Mouse (Mus musculus) cerebellum, adult 9-10 months (tissue): ENCODE measurements around the gene Tcta.
"Not testable (repeated sequence)": the region's sequence is repeated elsewhere in the genome, so short reads cannot be mapped to it uniquely, and the experiment has no call there.

Experiments
- DNase-seq: peaks from one replicate; pipeline ENCODE4 v3.0.0; 2022

Tcta gene

DNA sequence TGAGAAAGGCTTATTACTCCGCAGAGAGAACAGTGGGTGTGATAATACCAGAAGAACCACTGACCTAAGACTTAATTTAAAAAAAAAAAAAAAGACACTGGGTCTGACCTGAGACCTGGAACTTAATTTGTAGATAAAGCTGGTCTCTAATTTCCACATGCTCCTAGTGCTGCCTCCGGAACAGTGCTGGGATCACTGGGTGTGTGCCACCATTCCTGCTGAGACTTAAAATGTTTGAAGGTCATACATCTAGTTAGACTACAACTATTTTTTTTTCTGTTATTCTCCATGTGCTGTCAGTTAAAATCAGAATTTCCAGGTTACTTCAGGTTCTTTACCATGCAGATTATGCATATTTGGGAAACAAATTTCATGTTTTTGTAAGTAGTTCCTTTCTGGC is 2.2 kb upstream of the Tcta start:
- DNase-seq: peak; percentile 28

DNA sequence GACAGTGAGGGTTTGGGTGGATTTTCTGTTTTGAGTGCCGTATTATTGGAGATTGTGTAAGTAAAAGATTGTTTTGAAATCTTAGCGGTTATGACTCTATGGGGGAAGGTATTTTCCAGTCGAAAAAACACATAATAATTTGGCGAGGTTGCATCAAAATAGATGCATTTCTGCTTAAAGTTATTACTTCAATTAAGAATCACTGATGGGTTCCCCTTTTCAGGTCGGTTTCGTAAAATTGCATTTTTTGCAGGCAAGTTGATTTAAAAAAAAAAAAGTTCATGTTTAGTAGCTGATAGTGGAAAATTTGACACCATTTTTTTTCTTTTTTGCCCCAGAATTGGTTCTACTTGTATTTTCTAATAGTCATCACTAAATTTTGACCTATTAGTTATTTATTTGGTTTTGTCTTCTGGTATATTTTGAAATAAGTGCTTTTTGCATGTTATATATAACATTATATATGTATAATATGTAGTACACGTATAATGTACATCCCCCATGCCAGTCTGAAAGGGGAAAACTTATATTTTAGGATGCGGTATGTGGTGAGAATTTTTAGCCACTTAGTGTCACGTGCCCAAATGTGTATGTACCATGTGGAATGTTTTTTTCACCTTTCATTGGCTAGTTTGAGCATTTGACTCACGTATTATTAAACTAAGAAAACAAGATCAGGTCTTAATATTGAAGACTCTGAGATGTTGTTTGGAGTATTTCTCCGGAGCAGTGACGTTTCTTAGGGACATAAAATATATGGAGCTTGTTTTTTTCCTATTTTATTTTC is 1.3 kb upstream of the Tcta start:
- DNase-seq: peak; percentile 50

DNA sequence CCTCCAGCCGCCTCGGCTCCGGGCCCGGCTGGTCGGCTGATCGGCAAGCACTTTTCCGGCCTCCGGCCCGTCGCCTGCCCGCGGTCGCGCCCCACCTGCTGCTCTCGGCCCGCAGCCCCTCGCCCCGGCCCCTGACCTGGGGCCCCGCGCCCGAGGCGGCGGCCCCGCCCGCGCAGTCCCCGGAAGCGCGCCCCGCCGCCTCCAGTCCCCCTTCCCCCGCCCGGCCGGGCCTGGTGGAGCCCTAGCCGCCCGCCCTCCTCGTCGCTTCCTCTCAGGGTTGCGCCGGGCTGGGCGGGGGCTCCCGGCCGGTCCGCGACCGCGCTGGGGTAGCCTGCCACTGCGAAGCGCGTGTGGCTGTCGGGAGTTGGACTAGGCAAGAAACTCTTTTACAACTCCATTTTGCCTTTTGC is 616 bp upstream of the Tcta start:
- DNase-seq: no peak

DNA sequence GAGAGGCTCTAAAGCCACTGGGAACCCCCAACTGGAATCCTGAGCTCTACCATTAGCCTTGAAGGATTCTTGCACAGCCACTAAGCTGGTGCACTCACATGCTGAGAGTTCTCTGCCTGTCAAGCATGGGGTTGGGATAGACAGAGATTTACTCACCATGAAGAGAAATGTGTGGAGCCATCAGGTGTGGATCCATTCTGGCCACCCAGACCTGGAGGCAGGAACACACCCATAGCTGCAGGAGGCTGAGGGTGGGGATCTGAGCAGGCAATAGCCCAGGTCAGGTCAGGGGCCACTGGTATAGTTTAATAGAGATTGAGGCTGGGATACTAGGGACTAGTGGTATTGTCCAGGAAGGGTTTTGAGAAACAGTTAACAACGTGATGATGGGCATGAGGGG is 790 bp downstream of the Tcta start:
- DNase-seq: no peak

DNA sequence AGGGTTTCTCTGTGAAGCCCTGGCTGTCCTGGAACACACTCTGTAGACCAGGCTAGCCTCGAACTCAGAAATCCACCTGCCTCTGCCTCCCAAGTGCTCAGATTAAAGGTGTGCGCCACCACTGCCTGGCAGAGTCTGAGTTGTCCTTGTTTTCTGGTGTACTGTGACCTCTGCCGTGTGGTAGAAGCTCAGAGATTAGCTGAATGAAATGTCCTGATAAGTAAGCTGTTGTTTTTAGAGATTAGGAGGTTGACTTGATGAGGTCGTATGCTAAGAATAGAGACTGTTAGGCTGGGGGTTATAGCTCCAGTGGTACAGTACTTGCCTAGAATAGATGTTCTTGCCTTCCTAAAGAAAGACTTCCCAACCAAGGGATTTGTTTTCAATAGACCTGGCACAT is 1.2 kb downstream of the Tcta start:
- no peak for DNase-seq

DNA sequence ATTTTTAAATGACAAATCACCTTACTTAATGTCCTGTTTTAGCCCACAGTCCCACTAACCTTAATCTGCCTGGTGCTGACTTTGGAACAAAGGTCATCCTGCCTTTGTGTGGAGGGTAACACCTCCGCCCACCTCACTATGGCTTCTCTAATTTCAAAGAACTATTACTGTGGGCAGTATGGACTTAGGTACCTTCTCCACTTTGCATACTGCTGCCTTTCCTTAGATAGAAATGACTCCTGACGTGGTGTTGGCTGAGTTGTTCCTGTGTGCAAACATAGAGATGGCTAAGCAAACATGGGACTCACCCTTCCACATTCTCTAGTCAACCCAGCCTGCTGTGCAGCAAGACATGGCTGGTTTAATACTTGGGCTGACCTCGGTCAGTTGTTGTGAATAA is 4.1 kb downstream of the Tcta start:
- no peak for DNase-seq

DNA sequence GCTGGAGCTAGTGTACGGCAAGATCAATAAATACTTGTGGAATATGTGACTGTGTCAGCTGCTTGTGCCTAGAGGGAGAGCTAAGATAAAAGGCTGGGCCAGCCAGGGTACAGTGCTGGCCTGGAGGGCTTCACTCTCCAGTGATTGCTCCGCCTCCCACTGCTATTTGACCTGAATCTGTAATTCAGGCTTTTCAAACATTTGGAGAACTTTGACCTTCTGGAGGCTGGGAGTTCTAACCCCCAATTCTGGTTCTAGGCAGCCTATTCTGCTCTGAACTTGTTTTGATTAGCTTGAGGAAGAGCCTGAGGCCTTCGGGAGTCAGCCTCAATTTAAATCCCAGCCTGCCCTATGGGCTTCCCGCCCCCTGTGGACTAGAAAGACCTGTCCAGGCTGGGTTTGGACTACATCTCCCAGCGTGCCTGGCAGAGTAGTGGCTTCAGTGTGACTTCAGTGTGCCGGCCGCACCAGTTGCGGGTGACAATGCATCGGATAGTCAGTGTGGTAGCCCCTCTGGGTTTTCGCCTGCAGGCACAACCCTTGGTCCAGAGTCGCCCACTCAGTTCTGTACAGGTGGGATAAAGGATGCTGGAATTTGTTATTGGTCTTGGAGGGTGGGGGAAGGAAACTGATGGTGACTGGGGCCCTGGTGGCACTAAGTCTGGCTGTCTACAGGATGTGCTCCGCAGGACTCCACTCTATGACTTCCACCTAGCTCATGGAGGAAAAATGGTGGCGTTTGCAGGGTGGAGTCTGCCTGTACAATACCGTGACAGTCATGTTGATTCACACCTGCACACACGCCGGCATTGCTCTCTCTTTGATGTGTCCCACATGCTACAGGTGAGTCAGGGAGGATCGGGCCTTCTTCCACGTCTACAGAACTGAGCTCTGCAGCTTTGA is 9.3 kb downstream of the Tcta start, which contains the start of gene Amt:
TSS of gene Amt (plus strand) at position 401 of the 903 bp plus-strand sequence.
- no peak for DNase-seq

DNA sequence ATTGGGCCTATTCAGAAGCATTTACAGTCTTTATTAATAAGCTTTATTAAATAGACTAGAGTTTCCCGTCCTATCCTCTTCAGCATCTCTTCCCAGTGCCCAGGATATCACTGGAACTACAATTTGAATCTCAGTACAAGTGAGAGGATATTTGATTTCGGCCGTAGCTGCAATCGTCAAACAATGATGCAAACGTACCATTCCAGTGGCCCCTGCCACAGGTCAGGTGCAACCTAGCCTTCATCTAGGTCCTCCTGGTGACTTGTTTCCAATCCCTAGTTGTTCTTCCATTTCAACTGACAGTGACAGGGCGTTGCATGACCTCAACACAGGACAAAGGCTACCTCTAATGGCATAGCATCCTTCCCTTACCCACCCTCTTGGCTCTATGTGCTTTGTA is 15.2 kb downstream of the Tcta start:
- no peak for DNase-seq

DNA sequence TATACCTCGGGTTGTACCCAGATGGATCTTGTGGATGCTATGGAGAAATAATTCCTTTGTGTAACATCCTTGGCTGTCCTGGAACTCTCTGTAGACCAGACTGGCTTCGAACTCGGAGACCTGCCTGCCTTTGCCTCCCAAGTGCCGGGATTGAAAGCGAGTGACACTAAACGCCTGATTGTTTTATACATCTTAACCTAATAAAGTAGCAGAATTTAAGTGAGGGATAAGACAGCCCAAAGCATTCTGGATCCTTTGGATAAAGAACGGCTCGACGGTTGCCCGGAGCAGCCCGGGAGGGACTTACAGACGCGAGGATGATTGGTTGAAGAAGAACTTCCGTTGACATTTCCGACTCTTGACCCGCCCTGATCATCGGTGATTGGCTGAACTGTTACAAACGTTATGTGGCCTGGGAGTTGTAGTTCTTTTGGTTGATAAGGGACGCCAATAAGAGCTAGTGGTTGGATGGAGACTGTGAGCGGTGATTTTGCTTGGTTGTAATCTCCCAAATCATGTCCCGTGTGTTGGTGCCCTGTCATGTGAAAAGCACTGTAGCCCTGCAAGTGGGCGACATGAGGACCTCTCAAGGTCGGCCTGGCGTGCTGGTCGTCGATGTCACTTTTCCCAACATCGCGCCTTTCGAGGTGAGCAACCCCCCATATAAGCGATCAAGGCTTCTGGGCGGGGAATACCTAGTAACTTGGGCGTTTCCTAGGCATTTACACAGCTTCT is 15.8 kb downstream of the Tcta start, which contains the start of gene Nicn1:
TSS of gene Nicn1 (plus strand) at position 414 of the 735 bp plus-strand sequence.
- peak; percentile 98 for DNase-seq

DNA sequence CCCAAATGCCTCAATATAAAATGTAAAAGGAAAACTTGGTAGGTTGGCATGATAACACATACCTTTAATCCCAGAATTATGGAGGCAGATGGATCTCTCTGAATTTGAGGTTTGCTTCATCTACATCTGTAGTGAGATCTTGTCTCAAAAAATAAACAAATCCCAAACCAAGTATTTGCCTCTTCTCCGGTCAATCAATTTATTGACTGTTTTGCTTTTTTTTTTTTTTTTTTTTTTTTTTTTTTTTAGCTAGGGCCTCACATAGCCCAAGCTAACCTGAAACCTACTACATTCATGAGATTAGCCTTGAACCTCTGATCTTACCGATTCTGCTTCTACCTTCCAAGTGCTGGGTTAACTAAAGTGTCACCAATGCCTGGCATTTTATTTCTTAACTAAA is 16.6 kb downstream of the Tcta start:
- DNase-seq: no peak

DNA sequence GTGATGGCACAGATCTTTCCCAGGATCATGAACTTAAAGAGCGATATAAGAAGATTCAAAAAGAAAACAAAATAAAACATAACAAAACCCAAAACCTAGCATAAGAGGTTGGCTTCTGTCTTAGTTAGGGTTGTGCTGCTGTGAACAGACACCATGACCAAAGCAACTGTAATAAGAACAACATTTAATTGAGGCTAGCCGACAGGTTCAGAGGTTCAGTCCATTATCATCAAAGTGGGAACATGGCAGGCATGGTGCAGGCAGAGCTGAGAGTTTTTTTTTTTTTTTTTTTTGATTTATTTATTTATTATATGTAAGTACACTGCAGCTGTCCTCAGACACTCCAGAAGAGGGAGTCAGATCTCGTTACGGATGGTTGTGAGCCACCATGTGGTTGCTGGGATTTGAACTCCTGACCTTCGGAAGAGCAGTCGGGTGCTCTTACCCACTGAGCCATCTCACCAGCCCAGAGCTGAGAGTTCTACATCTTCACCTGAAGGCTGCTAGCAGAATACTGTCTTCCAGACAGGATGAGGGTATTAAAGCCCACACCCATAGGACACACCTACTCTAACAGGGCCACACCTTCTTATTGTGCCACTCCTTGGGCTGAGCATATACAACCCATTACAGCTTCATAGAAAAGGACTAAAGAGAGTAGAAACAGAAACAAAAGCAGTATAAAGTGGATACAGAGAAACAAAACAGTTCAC is 18.3 kb downstream of the Tcta start:
- peak; percentile 14 for DNase-seq

DNA sequence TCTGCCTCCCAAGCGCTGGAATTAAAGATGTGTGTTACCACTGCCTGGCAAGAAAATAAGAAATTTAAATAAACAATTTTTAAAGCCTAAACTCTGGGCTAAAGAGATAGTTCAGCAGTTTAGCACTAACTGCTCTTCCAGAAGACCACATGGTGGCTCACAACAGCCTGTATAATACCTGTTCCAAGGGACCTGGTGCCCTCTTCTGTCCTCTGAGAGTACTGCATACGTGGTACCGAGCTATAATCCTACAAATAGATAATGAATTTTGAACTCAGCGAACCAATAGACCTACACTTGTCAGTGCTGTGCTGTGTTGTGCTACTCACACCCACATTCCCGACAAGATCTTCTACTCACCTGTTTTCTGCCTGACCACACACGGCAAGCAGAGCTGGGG is 21.6 kb downstream of the Tcta start:
- peak; percentile 85 for DNase-seq

DNA sequence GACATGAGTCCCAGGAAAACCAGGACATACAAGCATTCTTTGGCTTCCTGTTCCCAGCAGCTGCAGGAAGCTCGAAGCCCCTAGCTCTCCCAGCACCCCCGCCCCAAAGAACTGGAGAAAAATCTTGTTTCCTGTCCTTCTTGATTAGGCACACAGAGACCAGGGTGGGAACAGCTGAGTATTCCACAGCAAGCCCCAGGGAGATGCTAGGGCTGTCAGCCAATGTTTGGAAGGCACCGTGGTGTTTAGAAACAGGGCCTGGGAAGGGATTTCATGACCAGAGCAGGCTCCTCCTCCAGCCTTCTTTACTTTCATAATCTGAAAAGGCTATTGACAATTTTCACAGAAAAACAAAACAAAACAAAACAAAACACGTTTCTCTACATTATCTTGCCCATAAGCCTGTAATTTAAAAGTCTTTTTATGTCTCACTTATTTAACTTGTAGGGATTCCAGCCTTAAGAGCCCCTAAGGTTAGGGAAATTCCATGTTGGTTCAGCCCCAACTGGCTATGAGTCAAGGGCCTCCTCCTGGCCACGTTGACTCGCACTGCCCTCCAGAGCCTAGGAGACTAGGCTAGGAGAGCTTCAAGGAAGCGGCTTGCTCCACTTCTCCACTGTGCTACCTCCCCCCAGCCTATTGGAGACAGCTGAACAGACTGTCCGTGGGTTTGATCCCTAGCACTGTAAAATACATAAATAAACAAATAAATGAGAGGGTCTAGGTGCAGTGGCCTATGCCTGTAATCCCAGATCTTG is 25.7 kb downstream of the Tcta start:
- DNase-seq: no peak

DNA sequence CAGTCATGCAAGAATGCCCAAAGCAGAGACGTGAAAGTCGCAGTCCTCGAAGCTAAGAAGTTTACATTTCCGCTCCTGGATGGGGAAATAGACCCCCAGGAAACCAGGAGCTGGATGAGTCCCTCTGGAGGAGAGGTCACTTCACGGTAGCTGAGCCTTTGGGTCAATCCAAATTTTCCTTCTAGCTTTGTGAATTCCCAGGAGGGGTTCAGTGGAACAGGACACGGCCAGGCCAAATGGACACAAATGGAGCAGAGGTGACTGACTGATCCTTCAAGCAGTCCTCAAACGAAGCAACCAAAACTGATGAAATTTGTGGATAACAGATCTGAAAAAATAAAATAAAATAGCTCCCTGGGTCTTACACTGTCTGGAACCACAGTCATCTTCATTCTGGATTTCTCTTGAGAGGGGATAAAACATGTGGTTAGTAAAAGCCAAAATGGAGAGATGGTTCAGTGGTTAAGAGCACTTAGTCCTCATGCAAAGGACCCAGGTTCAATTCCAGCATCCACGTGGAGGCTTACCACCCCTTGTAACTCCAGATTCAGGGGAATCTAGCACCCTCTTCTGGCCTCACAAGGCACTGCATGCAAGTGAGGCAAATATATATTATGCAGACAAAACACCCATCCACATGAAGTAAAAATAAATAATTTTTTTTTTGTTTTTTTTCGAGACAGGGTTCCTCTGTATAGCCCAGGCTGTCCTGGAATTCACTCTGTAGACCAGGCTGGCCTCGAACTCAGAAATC is 27.1 kb downstream of the Tcta start:
- DNase-seq: no peak

DNA sequence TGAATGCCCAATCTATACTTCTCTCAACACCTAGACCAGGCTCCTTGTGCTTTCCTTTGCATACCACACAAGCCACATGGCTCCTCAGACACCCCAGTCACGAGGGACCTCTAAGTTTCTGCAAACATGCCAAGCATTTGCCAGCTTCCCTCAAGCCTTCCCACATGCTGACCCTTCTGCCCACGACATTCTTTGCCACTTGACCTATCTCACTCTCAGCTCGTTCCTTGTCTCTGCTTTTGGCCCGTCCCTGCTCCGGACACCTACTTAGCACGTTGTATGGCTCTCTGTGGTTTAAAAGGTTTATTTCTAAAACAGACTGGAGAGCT is 30.7 kb downstream of the Tcta start:
- DNase-seq: no peak

DNA sequence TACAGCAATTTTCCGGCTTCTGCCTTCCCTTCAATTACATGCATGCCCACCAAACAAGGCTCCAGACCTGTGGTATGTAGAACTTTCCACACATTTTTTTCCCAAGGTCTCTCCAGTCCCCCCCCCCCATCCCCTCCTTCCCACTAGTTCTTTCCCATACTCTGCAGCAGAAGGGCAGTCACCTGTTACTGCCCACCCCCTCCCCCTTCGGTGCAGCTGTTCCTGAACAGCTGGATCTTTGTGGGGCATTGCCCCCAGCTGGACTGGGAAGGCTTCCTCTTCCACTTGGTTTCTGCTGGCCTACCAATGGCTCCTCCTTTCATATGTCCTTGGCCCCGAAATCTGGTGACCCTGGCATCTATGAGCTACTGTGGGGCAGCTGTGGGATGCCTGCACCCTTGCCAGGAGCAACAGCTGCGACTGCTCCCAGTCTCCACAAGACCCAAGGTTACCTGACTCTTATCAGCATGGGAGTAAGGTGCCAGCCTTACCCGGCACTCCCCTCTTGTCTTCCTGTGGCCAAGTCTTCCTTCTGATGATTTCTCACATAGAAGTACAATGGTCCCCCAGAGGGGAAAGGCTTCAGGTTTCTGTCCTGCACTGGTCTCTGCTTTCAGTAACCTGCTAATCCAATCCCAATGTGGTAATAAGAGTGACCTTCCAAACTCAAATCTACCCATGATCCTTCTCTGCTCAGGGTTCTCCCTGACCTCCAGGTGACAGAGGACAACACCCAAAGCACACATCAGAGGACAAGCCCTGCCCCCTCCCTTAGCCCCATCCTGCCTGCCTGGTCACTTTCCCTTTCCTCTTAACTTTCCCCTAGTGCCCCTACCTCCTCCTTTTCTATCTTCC is 31.3 kb downstream of the Tcta start:
- DNase-seq: no peak

DNA sequence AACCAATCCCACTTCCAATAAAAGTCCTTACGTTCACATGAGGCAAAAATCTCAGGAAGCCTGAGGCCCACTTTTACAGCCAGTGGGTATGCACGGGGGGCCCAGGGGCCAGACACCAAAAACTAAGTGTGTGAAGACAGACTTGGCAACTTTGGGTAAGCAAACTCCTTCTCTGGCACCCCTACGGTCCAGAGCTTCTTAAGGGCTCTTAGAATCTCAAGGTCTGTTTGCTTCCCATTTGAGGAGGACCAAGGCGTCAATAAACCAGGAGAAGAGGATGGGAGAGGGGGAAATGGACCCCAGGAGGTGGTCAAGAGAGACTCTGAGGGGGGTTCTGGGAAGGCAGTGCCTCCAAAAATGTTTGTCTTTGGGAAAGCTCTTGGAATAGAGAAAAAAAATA is 32.5 kb downstream of the Tcta start:
- no peak for DNase-seq

DNA sequence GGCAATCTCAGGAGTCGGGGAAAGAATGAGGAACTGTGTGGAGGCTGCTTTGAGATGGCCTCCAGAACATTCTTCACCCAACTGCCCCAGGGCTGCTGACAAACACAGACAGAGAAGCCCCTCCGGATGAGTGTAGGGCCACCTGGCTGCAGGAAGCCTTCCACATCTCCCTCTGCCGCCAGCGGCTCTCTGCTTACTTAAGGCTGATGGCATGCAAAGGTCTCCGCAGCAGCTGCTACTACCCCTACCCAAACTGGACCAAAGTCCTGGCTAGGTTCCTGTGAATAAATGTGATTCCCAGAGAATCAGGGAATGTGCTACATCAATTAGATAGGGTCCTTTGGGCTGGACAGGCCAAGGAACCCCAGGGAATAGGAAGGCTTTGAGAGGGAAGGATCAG is 33.3 kb downstream of the Tcta start:
- DNase-seq: no peak

DNA sequence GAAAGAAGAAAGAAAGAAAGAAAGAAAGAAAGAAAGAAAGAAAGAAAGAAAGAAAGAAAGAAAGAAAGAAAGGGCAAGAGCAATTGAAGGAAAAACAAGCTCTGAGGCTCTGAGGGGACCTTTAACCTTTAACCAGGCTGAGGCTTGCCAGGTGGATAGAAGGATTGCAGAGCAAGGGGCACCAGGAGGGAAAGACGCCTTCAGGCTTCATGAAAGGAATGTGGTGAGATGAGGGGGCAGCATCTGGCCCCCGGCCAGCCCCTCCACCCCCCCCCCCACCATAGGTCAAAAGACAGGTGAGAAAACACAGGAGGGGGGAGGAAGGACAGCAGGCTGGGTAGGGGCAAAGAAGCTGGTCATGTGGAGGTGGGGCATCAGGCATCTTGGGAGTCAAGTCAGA is 34.0 kb downstream of the Tcta start:
- no peak for DNase-seq

DNA sequence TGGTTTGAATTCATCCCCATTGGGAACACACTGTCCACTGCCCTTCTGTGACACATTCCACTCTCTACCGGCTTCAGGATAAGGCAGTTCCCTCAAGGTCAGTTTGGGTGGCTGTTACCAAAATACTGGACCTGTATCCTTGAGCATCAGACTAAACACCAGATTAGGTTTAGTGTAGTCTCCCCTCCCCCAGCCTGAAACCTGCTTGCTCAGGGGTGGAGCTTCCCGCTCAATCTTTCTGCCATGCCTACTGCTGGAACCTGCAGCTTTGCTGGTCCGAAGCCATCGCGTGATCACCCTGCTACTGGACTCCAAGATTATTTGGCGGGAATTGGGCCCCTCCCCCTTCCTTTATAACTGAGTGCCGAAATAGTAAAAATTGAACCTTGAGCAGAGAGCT is 37.3 kb downstream of the Tcta start:
- not testable (repeated sequence) for DNase-seq
